Mouse (Mus musculus): ENCODE results near the gene Evx1.

DNA sequence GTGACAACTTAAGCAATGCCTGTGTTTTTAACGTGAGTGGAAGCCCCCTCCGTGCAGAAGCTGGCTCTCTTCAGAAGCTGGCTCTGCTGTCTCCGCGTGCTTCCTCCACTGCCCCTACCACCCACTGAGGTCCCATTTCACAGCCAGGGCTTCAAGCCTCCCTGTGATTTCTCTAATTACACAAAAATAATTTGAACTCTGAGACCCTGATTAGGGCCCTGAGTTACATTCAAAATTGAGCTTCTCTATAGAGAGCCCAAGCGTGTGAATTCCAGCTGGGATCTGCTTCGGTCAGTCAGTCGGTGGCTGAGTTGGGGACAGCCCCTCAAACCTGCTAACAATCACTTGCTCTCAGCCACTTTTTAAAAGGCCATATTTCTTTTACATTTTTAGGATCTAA lies 45.0 kb upstream of the Evx1 start:
- TF ChIP-seq POLR2A (IDR thresholded peaks at IDR 0.05; ENCODE audit: insufficient read depth, low read depth, low read length) (no peak), CTCF (IDR thresholded peaks at IDR 0.05) (no peak)

Measured in heart, adult 2 months (tissue).